Mouse (Mus musculus) urinary bladder, postnatal 4 days (tissue): ENCODE data around the gene Fbxo7.

Source experiments
- DNase-seq, 2 experiments: peaks; one replicate each; pipeline ENCODE4 v3.0.0; 2021 to 2022; ENCODE audit warnings: low spot score in 2 of 2

The Fbxo7 gene

GRCm38 (mm10) chr10:86043651-86044050 is 21.9 kb downstream of the Fbxo7 start:
- no peak for DNase-seq

- no peak for DNase-seq
Measured at GRCm38 (mm10) chr10:86044066-86044465, 22.3 kb downstream of the Fbxo7 start.

DNA sequence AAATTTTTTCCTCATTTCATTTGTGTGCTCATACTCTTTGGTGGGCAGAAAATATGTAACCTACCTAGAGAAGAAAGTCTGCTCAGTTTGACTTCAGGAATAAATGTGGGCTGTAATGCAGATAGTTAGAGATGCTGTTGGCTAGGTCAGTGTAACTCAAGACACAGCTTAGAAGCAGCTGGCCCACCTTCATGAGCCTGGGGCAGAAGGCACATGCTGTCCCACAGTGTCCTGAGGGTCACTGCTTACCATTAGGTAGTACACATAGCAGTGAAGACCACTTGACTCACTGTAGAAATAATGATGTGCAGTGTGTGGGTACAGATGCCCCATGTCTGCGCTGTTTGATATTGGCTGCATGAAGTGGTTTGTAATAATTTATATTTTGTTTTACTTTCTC is 24.6 kb downstream of the Fbxo7 start:
- peak in 1 of 2 experiments; percentile 6 for DNase-seq

DNA sequence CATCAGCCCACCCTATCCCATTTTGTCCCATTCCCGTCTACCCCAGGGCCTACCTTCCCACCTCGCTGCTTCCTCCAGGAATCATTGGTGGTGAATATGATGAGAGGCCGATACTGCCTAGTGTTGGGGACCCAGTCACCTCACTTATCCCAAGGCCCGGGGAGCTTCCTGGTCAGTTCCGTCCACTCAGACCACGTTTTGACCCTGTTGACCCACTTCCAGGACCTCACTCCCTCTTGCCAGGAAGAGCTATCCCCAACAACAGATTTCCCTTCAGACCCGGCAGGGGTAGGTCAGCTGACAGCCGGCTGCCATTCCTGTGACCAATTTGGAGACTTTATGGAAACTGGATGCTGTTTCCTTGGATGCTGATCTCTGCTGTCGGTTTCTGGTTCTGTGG is 26.0 kb downstream of the Fbxo7 start:
- DNase-seq = peak in 1 of 2 experiments; percentile 13

DNA sequence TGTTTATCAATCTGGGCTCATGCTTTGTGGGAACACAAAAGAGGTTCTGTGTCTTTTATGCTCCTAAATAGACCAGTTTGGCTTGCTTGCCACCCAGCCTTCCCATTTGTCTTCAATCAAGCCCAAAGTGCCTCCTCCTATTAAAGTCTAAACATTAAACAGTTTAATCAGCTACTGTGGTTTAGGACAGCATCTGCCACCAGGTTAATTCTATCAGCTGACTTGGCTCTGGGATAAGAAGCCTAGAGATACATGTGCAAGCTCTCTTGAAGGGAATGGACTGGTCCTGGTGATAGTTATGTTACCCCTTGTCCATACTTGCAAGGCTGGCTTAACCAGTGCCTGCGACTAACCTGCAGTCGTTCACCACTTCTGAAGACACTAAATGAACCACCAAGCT is 28.8 kb downstream of the Fbxo7 start:
- no peak for DNase-seq

GRCm38 (mm10) chr10:86052818-86053522 is 31.2 kb downstream of the Fbxo7 start:
- DNase-seq = no peak

DNA sequence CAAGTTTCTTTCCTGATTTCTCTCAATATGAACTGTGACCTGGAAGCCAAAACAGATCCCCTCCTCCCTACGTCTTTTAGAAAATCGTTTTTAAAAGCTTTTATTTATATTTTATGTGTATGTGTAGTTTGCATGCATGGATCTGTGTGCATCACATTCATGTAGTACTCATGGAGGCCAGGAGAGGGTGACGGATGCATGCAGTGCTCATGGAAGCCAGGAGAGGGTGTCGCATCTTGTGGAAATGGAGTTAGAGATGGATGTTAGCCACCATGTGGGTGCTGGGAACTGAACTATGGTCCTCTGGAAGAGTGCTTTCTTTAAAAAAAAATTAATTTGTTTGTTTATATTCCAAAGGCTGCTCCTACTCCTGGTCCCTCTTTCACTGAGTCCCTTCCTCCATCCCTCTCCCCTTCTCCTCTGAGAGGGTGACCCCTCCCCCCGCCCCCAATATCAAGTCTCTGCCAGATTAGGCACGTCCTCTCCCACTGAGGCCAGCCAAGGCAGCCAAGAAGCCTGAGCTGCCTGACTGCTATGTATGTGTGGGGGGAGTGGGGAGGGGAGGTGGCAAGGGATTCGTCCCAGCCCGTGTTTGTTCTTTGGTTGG is 34.6 kb downstream of the Fbxo7 start:
- DNase-seq = no peak

GRCm38 (mm10) chr10:86057286-86057685 is 35.5 kb downstream of the Fbxo7 start:
- peak in 1 of 2 experiments; percentile 56 for DNase-seq

DNA sequence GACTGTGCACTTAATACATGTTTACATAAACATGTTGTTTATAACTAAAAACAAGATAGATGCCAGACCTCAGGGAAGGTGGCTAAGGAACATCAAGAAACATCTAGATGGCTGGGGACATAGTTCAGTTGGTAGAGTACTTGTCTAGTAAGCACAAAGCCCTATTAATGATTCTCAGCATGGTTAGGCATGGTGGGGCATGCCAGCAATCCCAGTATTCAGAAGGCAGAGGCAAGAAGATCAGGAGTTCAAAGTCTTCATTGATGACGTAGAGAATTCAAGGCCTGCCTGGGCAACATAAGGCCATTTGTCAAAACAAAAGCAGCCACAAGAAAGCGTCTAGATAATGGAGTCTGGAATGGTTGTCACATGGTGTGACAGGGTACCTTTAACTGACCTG is 35.9 kb downstream of the Fbxo7 start:
- DNase-seq = peak in 1 of 2 experiments; percentile 7

DNA sequence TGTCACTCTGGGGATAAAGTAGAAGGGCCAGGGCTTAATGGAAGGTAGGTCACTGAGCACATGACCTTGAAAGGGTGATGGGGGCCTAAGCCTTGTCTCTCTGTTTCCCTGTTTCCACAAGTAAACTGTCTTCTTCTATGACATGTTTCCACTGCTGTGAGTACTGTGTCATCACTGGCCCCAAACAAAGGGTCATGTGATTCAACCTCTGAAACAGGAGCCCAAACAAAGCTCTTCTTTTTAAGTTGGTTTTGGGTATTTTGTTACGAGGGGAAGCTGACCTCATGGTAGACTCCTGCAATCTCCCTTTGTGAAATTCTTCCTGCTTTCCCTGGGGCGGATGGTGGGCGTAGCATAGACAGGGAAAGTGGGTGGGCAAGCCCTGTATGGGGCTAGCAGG is 38.5 kb downstream of the Fbxo7 start:
- DNase-seq = peak in 1 of 2 experiments; percentile 46

DNA sequence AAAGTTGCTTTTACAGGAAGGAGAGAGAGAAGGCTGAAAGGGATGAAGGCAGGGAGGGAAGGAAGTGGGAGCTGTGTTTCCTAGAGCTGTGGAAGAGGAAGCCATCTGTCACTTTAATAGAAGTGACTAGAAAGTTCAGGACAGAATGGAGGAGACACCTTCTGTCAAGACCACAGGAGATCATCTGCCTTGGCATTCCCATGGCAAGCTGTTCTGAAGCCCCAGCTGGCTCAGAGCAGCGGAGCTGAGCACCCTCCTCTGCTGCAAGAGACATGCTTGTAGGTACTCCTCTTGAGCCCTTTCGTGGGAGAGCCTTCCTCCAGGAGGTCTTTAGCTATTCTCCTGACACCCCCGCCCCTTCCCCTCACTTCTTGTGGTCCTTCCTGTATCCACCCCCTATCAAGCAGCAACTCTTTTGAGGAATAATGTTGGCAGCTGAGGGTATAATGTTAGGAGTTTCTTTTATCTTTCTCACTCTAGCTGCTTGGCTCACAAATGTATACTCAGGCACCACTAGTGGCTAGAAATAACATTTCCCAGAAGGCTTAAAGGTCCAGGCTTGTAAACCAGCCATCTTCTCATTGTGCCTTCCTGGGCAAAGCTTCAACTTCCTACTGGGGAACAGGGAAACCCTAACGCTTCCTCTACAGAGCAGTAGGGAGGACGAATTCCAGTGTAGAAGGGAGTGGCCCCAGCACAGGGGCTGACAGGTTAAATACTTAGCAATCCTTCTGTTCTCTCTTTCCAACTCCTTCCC is 40.7 kb downstream of the Fbxo7 start:
- DNase-seq = no peak

GRCm38 (mm10) chr10:86063018-86063384 is 41.2 kb downstream of the Fbxo7 start:
- no peak for DNase-seq

GRCm38 (mm10) chr10:86064937-86065336 is 43.2 kb downstream of the Fbxo7 start:
- peak; percentile 66 to 71 for DNase-seq

GRCm38 (mm10) chr10:86065661-86066060 is 43.9 kb downstream of the Fbxo7 start:
- no peak for DNase-seq

DNA sequence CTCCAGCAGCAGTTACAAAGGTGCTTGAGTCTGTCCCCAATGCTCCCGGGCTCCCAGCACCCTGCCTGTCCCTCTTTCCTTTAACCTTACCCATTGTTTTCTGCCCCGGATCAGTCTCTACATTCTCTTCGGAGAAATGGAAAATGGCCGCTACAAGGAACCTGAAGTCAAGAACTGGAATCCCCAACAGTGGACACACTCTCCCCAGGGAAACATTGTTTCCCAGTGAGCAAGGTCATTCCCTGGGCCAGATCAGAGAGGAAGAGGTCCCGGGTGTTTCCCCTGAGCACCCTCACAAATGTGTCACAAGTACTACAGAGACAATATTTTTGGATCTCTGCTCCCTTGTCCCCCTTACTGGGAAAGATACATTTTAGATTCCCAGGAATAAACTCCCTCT is 44.9 kb downstream of the Fbxo7 start:
- DNase-seq = no peak

- no peak for DNase-seq
Measured at GRCm38 (mm10) chr10:86067911-86068310, 46.1 kb downstream of the Fbxo7 start.

DNA sequence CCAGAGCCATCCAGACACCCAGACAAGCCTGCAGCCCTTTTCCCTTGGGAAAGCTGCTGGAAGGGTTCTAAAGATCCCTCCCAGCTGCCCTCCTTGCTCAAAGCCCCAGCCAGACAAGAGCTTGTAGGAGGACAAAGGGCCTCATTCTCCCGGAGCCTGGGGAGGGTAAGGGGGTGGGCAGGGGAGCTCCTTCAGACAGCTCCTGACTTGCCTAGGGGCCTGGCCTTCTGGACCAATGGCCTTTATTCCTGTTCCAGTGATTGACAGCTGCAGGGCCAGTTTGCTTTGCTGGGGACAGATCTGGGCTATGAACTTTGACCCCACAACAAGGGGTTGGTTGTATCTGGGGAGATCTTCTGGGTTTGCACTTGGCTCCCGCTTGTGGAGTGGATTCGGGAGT is 47.6 kb downstream of the Fbxo7 start:
- DNase-seq = no peak

DNA sequence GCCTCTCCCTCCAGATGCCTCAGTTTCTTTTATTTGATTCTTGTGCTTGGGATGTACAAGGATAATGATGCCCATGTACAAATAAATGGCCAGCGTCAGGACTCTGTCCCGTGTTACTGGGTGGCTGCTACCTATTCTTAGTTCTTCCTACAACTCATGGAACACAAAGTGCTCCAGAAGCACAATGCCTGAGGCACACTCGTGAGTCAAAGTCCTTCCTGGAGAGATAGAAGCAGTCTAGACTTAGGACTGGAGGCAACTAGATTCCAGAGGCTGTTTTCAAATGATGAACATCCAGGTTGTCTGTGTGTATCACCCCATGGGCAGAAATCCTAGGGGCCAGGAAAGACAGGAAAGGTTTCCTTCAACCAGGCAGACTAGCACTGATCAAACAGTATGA is 49.0 kb downstream of the Fbxo7 start:
- DNase-seq = no peak

DNA sequence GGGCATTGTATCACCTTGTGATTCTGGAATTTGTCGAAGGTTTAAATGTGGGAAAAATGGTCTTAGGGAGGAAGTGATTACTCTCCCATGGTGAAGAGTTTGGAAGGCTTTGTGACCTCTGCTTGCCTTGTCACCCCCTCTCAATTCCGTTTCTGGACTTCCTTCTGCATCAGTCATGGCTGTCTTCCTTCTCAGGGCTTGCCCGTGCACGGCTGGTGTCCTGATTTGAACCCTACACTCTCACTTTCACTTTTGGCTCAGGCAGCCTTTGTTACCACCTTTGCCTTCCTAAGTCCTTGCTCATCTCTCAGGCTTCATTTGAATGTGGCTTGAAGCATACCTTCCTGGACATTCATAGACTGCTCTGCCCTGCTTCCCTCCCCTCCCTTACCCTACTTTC is 52.4 kb downstream of the Fbxo7 start:
- no peak for DNase-seq

DNA sequence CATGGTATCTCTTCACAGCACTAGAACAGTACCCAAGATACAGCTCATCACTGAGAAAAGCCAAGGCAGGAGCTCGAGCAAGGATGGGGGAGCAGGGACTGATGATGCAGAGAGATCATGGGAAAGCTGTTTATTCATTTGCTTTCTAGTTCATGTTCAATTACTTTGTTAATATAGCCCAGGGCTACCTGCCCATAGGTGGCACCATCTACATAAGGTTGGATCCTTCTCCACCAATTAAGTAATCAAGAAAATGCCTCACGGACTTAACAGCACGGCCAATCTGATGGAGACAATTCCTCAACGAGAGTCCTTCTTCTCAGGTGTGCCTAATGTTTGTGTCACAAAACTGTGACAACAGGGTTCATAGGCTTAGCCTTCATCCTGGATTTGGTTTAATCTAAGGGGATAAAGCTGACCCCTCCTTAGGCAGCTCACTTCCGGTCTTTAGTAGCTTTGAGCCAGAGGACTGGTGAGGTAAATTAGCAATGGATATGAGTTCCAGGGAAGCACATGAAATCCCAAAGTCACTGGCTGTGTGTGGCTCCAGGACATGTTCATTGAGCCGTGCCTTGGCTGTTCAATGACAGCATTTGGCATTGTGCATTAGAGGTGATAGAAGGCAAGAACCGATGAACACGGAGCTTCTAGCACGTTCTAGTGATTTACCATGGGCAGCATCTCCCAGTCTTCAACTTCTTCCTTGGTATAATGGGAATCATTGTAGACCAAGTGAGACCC is 53.4 kb downstream of the Fbxo7 start:
- DNase-seq = no peak

GRCm38 (mm10) chr10:86077272-86077671 is 55.5 kb downstream of the Fbxo7 start:
- DNase-seq = no peak

DNA sequence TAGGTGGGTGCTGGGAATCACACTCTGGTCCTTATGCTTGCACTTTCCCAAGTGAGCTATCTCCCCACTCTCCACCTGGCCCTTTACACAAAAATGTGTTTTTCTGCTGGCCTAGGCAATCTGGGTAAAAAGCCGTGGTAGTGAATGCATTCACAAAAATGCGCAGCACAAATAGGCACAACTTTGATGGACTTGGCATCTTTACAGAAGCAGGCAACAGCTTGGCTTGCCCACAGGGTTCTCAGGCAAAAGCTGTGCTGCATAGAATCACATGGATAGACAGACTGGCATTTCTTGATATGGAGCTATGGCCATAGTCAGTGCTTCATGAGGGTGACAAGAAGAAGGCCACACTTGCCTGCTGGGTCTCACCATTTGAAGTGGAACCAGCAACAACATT is 57.0 kb downstream of the Fbxo7 start:
- no peak for DNase-seq
